Mouse (Mus musculus) ES-E14 (cell line): ENCODE data around the gene Hand2. TPM values are rescaled to one million over a fixed set of nuclear protein-coding genes. Genes with fewer than 3 reads are reported as not detected.

Experiments used
- DNase-seq: peaks from one replicate; pipeline ENCODE4 v3.0.0-alpha.2; 2013; ENCODE audit warnings: low read depth, low spot score
- H3K27ac ChIP-seq: 2 replicates; pipeline ENCODE4 v1.5.1; 2012; ENCODE audit warnings: low read depth, mild to moderate bottlenecking, low read length, moderate library complexity, mixed read lengths; ENCODE audit not compliant: poor library complexity, insufficient read depth, severe bottlenecking
- H3K36me3 ChIP-seq: 2 replicates; pipeline ENCODE4 v1.6.1; 2012; ENCODE audit warnings: mild to moderate bottlenecking, low read length, moderate library complexity, mixed read lengths; ENCODE audit not compliant: control insufficient read depth, poor library complexity, insufficient read depth, severe bottlenecking
- H3K4me1 ChIP-seq, 2 experiments: fragments of 150-350 bp in 1 of 2; sonication (generic) in 1 of 2; 2 replicates each; pipeline ENCODE4 v1.6.1; 2012; ENCODE audit warnings: low read length in 2 of 2, mild to moderate bottlenecking in 1 of 2, mixed read lengths in 1 of 2; ENCODE audit not compliant: control insufficient read depth in 2 of 2, insufficient read depth in 2 of 2, poor library complexity in 1 of 2
- H3K4me3 ChIP-seq, 2 experiments: fragments of 150-350 bp in 1 of 2; sonication (generic) in 1 of 2; 2 replicates each; pipeline ENCODE4 v1.5.1; 2012; ENCODE audit warnings: low read length in 2 of 2, low read depth in 1 of 2, mild to moderate bottlenecking in 1 of 2, mixed read lengths in 1 of 2; ENCODE audit not compliant: insufficient read depth in 1 of 2, poor library complexity in 1 of 2, severe bottlenecking in 1 of 2
- H3K9ac ChIP-seq: 2 replicates; pipeline ENCODE4 v1.6.1; 2012; ENCODE audit warnings: low read depth, mild to moderate bottlenecking, low read length, mixed read lengths; ENCODE audit not compliant: poor library complexity, insufficient read depth, severe bottlenecking
- H3K9me3 ChIP-seq: fragments of 150-350 bp; sonication (generic); 2 replicates; pipeline ENCODE4 v1.6.1; 2012; ENCODE audit warnings: low read depth, mild to moderate bottlenecking, low read length; ENCODE audit not compliant: control insufficient read depth, insufficient read depth
- CHD2 ChIP-seq: IDR thresholded peaks from 2 replicates; pipeline ENCODE4 v1.6.1; 2014; ENCODE audit warnings: mild to moderate bottlenecking, low read depth, low read length, inconsistent platforms
- HCFC1 ChIP-seq: IDR thresholded peaks from 2 replicates; pipeline ENCODE4 v1.6.1; 2012; ENCODE audit warnings: low read length, inconsistent platforms, borderline replicate concordance; ENCODE audit not compliant: insufficient read depth
- MAFK ChIP-seq: IDR thresholded peaks from 2 replicates; pipeline ENCODE4 v1.6.1; 2014; ENCODE audit warnings: mild to moderate bottlenecking, low read depth, low read length, inconsistent platforms; ENCODE audit not compliant: insufficient read depth
- ZC3H11A ChIP-seq: IDR thresholded peaks from 2 replicates; pipeline ENCODE4 v1.6.1; 2012; ENCODE audit warnings: low read depth, mild to moderate bottlenecking, inconsistent platforms, low read length, borderline replicate concordance
- ZNF384 ChIP-seq: IDR thresholded peaks from 2 replicates; pipeline ENCODE4 v1.6.1; 2012; ENCODE audit warnings: low read depth, low read length, inconsistent platforms
- in situ Hi-C, 2 experiments: fragments of 600-800 bp; cut with MboI; formaldehyde crosslinking; loops; one replicate each; pipeline ENCODE4 v1.15.1; 2025; ENCODE audit warnings: low sequenced_read_pairs in 2 of 2, inconsistent platforms in 1 of 2; ENCODE audit not compliant: unreplicated experiment in 2 of 2
- total RNA-seq: library from RNA; depleted of rRNA; stranded (reverse); fragments of 300-350 nt; gene quantifications from 2 replicates; pipeline ENCODE4 v1.2.3, GENCODE M21; 2012

Hand2 gene
- total RNA-seq, 1 experiment, result 0.18 TPM

- in situ Hi-C loops, result no loop called here
- Histone ChIP-seq H3K9me3 (no peaks in the 10 kb centered on the region), H3K4me3 (no peak overlapping the region)
Observed at GRCm38 (mm10) chr8:57306441-57306840, 14.3 kb upstream of the Hand2 start.

GRCm38 (mm10) chr8:57309844-57310485 lies 10.8 kb upstream of the Hand2 start:
- no peak for TF ChIP-seq HCFC1
- TF ChIP-seq MAFK, result no peak
- TF ChIP-seq ZC3H11A, result no peak
- no peak for TF ChIP-seq ZNF384
- TF ChIP-seq CHD2, result no peak
- Histone ChIP-seq H3K9ac (no peak overlapping the region), H3K4me1 (no peaks in the 10 kb centered on the region; a peak in 1 of 4 replicates), H3K27ac (no peak overlapping the region), H3K4me3 (no peak overlapping the region), H3K9me3 (no peaks in the 10 kb centered on the region), H3K36me3 (no peaks in the 10 kb centered on the region)
- DNase-seq, result no peak
- in situ Hi-C loops, result no loop called here

More at GRCm38 (mm10) chr8:57306441-57306840, 14.3 kb upstream of the Hand2 start:
- no peak for DNase-seq
- no peaks in the 10 kb centered on the region for H3K36me3 ChIP-seq
- TF ChIP-seq ZC3H11A, result no peak
- TF ChIP-seq MAFK, result no peak
- TF ChIP-seq HCFC1, result no peak
- no peak for TF ChIP-seq ZNF384
- TF ChIP-seq CHD2, result no peak
- H3K4me1 ChIP-seq, result no peaks in the 10 kb centered on the region; a peak in 1 of 4 replicates
- no peak overlapping the region for H3K9ac ChIP-seq
- H3K27ac ChIP-seq, result no peak overlapping the region

DNA sequence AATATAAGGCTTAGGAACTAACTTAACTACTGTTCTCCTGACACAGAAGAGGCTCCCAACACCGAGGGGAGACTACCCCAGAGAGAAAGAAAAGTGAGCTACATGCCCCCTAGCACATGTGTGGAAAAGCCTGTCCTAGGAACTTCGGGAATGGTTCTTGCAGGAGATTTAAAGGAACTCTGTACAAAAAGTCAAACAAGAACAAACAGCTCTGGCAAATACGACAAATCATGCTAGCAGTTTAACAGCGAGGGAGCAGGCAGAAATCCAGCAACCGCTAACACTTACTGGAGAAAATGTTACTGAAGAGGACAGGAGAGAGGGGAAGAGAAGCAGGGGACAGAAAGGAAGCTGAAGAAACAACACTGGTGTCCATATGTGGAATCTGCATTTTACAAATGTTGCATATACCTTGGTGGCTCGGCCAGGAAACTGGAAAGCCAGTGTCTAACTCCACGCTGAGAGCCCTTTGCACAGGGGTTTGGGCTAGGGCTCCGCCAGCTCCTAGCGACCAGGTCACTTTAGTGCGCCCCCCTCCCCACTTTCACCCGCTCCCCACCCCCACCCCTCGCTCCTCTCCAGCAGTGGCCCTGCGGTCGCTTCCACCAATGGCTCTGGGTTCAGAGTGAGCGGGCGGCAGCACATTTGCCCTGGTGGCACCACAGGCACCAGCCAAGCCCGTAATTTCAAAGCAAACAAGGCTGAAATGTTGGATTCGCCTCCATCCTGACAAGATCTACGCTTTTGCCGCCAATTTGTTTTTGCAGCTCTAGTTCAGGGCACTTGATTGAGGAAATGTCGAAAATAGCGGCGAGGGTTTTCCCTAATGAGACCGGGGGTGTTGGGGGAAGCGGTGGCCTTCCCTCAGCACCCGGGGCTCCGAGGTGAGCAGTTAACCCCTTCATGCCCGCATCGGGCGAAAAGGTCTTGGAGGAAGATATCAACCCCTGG lies 8.5 kb upstream of the Hand2 start:
- no peaks in the 10 kb centered on the region for H3K36me3 ChIP-seq
- H3K9me3 ChIP-seq, result no peaks in the 10 kb centered on the region
- no peak overlapping the region for H3K27ac ChIP-seq
- in situ Hi-C loops, result no loop called here
- H3K4me1 ChIP-seq, result no peaks in the 10 kb centered on the region
- H3K9ac ChIP-seq, result no peak overlapping the region; the same call in 1 of the 2 replicates
- no peak for TF ChIP-seq HCFC1
- TF ChIP-seq CHD2, result no peak
- no peak for TF ChIP-seq ZC3H11A
- TF ChIP-seq ZNF384, result no peak
- TF ChIP-seq MAFK, result no peak
- no peak for DNase-seq
- peak overlapping the region; percentile 56 to 63 for H3K4me3 ChIP-seq

DNA sequence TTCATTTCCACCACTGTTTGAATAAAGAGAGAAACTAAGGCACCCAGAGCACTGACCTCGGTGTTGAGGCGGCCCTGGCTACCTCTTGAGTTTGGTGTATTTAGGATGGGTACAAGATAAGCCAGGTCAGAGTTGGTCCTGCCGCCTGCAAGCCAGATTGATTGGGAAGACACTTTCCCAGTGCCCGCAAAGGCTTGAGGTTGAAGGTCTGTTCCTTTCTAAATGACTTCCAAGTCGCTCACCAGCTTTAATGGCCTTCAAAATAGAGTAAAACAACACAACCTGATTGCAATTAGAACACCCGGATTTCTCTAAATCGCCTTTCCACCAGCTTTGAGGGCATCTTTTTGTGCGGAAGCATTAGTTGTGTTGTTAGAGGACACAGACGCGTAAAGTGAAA lies 7.2 kb upstream of the Hand2 start:
- Histone ChIP-seq H3K9me3 (no peaks in the 10 kb centered on the region), H3K36me3 (no peaks in the 10 kb centered on the region), H3K9ac (no peak overlapping the region), H3K4me3 (no peak overlapping the region), H3K27ac (no peak overlapping the region), H3K4me1 (no peaks in the 10 kb centered on the region)
- no peak for TF ChIP-seq ZNF384
- in situ Hi-C loops, result no loop called here
- DNase-seq, result no peak
